Mouse (Mus musculus): Measurements from ENCODE around the gene BC004004.
A peak's percentile ranks its signal among the peaks of the same experiment; 100 is the strongest.
"Not testable (repeated sequence)": the region's sequence is repeated elsewhere in the genome, so short reads cannot be mapped to it uniquely, and the experiment has no call there.

BC004004 gene

GRCm38 (mm10) chr17:29300926-29301325, 32.3 kb downstream of the BC004004 start:
- no peak for DNase-seq

GRCm38 (mm10) chr17:29301421-29301820, 32.8 kb downstream of the BC004004 start:
- DNase-seq: no peak

GRCm38 (mm10) chr17:29302149-29302548, 33.6 kb downstream of the BC004004 start:
- no peak for DNase-seq

GRCm38 (mm10) chr17:29303087-29303486, 34.5 kb downstream of the BC004004 start:
- DNase-seq: no peak

- DNase-seq: no peak
Measured at GRCm38 (mm10) chr17:29303856-29304255, 35.3 kb downstream of the BC004004 start.

GRCm38 (mm10) chr17:29304376-29305057, 35.9 kb downstream of the BC004004 start:
- DNase-seq: no peak

- DNase-seq: peak; percentile 63 to 74
Measured at GRCm38 (mm10) chr17:29305058-29305806, 36.6 kb downstream of the BC004004 start.

- DNase-seq: peak in 1 of 2 experiments; percentile 38
Measured at GRCm38 (mm10) chr17:29305871-29306270, 37.3 kb downstream of the BC004004 start.

- no peak for DNase-seq
Measured at GRCm38 (mm10) chr17:29310056-29310623, 41.6 kb downstream of the BC004004 start.

- no peak for DNase-seq
Measured at GRCm38 (mm10) chr17:29311602-29312001, 43.0 kb downstream of the BC004004 start.

- no peak for DNase-seq
Measured at GRCm38 (mm10) chr17:29312082-29312481, 43.5 kb downstream of the BC004004 start.

- no peak for DNase-seq
Measured at GRCm38 (mm10) chr17:29313300-29313699, 44.7 kb downstream of the BC004004 start.

- DNase-seq: no peak
Measured at GRCm38 (mm10) chr17:29315672-29316465, 47.3 kb downstream of the BC004004 start.

GRCm38 (mm10) chr17:29316891-29317290, 48.3 kb downstream of the BC004004 start:
- DNase-seq: no peak

GRCm38 (mm10) chr17:29317380-29317779, 48.8 kb downstream of the BC004004 start, which contains the start of gene Pi16:
TSS of gene Pi16 (plus strand) at chr17:29317680.
- not testable (repeated sequence) for DNase-seq

- DNase-seq: no peak
Measured at GRCm38 (mm10) chr17:29318731-29319250, 50.2 kb downstream of the BC004004 start.

- no peak for DNase-seq
Measured at GRCm38 (mm10) chr17:29319476-29319875, 50.9 kb downstream of the BC004004 start.

GRCm38 (mm10) chr17:29319881-29320639, 51.5 kb downstream of the BC004004 start:
- DNase-seq: no peak

- no peak for DNase-seq
Measured at GRCm38 (mm10) chr17:29321765-29322602, 53.4 kb downstream of the BC004004 start.

GRCm38 (mm10) chr17:29322603-29322962, 54.0 kb downstream of the BC004004 start:
- DNase-seq: no peak

- DNase-seq: no peak
Measured at GRCm38 (mm10) chr17:29323625-29324024, 55.0 kb downstream of the BC004004 start.
